Mouse (Mus musculus) erythroblast, embryonic 14.5 days (primary cell): Measurements from ENCODE around the gene Ampd2. TPM values are rescaled to one million over a fixed set of nuclear protein-coding genes. Genes with fewer than 3 reads are reported as not detected.

Source experiments
- H3K27me3 ChIP-seq: 2 replicates; pipeline ENCODE4 v1.6.1; 2012; ENCODE audit warnings: inconsistent platforms; ENCODE audit not compliant: control insufficient read depth
- H3K36me3 ChIP-seq: 2 replicates; pipeline ENCODE4 v1.6.1; 2012; ENCODE audit warnings: mild to moderate bottlenecking, inconsistent platforms; ENCODE audit not compliant: control insufficient read depth
- H3K4me1 ChIP-seq: 2 replicates; pipeline ENCODE4 v1.6.1; 2012; ENCODE audit warnings: inconsistent platforms; ENCODE audit not compliant: control insufficient read depth
- H3K4me3 ChIP-seq: replicated peaks from 2 replicates; pipeline ENCODE3; 2012; ENCODE audit warnings: moderate library complexity, mild to moderate bottlenecking, inconsistent platforms
- H3K9me3 ChIP-seq: 2 replicates; pipeline ENCODE4 v1.6.1; 2012; ENCODE audit warnings: low read length, inconsistent platforms, mixed read lengths; ENCODE audit not compliant: control insufficient read depth
- GATA1 ChIP-seq: IDR thresholded peaks from 2 replicates; pipeline ENCODE4 v1.6.1; 2012; ENCODE audit warnings: low read length, inconsistent platforms, mixed read lengths
- TAL1 ChIP-seq: IDR thresholded peaks from 3 replicates; pipeline ENCODE4 v1.6.1; 2012; ENCODE audit warnings: low read length, inconsistent platforms, mixed read lengths
- polyA plus RNA-seq: library from polyadenylated mRNA; stranded (reverse); fragments of >175 nt; gene quantifications from 2 replicates; pipeline ENCODE4 v1.2.3, GENCODE M21; 2012

The Ampd2 gene
- polyA plus RNA-seq, 1 experiment = 10.5 TPM

- TF ChIP-seq TAL1 (no peak), GATA1 (no peak)
- Histone ChIP-seq H3K27me3 (0 out of 2 replicates have a peak, but pooled peaks cover 2% of the 10 kb centered on the region), H3K9me3 (no peaks in the 10 kb centered on the region), H3K36me3 (no peaks in the 10 kb centered on the region), H3K4me1 (no peaks in the 10 kb centered on the region), H3K4me3 (no peak overlapping the region)
These were observed 54.3 kb downstream of the Ampd2 start for GRCm38 (mm10) chr3:108032113-108032512.

DNA sequence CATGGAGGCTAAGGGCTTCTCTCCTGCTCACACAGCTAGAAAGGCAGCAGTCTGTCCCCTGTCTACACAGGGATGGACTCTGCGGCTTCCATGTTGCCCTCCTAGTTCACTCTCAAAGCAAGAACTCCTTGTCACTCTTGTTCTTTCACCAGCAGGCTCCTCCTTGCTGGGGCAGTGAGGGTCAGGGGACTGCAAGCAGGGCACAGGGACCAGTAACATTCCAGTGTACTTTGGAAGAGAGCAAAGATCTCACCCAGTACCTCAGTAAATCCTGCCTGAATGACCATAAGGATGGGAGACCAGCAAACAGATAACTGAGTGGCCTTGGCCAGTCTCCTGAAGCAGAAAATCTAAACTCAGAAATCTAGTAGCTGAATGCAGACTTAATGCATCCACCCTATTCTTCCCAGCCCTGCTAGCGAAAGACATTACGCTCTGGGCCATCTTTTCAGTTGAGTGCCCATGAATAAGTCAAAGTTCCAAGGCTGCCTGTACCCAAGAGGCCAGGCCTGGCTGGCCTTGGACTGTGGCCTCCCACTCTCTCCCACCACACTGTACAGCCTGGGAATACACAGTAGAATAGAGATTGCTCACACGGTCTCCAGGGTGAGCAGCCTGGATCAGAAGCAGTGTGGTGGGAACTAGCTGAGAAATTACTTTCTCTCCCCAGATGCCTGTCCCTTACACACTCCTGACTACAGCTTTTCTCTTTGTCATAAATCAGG is 57.6 kb downstream of the Ampd2 start:
- Histone ChIP-seq H3K27me3 (no peaks in the 10 kb centered on the region), H3K9me3 (no peaks in the 10 kb centered on the region), H3K4me1 (no peaks in the 10 kb centered on the region), H3K36me3 (no peaks in the 10 kb centered on the region), H3K4me3 (no peak overlapping the region)
- TF ChIP-seq TAL1 (0 out of 3 replicates have a peak, but pooled peaks have one; percentile 9), GATA1 (no peak)

GRCm38 (mm10) chr3:108026597-108026996 is 59.9 kb downstream of the Ampd2 start:
- no peaks in the 10 kb centered on the region for H3K9me3 ChIP-seq
- H3K27me3 ChIP-seq = no peaks in the 10 kb centered on the region
- H3K36me3 ChIP-seq = no peaks in the 10 kb centered on the region
- H3K4me1 ChIP-seq = no peaks in the 10 kb centered on the region
- TF ChIP-seq TAL1 (no peak), GATA1 (no peak)
- H3K4me3 ChIP-seq = no peak overlapping the region

DNA sequence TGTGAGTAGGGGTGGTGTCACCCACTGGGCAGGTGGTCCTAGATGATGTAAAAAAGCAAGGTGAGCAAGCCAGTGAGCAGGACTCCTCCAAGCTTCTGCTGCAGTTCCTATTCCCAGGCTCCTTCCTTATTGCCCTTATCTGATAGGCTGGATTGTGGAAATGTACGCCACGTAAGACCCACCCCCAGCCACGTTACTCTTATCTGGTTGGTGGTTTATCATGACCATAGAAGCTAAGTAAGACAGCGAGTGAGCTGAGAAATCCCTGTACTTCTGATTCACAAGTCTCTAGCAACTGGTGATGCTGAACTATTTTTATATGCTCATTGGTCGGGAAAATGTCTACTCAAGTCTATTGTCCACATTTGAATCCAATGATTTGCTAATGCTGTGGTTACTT is 60.4 kb downstream of the Ampd2 start:
- TF ChIP-seq TAL1 (no peak), GATA1 (no peak)
- no peaks in the 10 kb centered on the region for H3K4me1 ChIP-seq
- H3K27me3 ChIP-seq = no peaks in the 10 kb centered on the region
- H3K9me3 ChIP-seq = no peaks in the 10 kb centered on the region
- H3K36me3 ChIP-seq = no peaks in the 10 kb centered on the region
- H3K4me3 ChIP-seq = no peak overlapping the region

DNA sequence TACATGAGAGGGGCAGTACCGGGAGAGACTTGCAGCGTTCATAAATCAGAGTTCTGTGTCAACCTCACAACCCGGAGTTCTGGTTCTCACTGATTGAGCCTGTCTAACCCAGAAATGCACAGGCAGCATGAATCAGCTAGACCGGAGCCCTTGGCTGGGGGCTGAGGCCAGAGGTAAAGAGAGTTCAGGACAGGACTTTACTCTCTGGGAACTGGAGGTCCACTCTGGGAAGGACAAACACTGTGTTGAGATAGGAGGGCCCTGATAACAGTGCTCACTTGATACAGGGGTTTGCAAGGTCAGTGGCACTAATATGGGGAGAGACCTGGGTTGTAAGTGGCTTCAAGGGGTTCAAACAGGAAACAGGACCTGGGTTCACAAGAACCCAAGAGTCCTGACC is 61.1 kb downstream of the Ampd2 start:
- no peaks in the 10 kb centered on the region for H3K36me3 ChIP-seq
- no peaks in the 10 kb centered on the region for H3K9me3 ChIP-seq
- no peak for TF ChIP-seq GATA1
- no peak for TF ChIP-seq TAL1
- H3K4me3 ChIP-seq = no peak overlapping the region
- no peaks in the 10 kb centered on the region for H3K4me1 ChIP-seq
- no peaks in the 10 kb centered on the region for H3K27me3 ChIP-seq

Other genes with a start within 250 kb of the Ampd2 start
- not detected in 2 replicates for gene Eps8l3, start 209.4 kb downstream of the Ampd2 start, polyA plus RNA-seq
- 4.8 and 5.3 TPM in 2 replicates for gene Gstm5, start 190.8 kb downstream of the Ampd2 start, polyA plus RNA-seq
- not detected in 2 replicates for gene Gstm7, start 154.8 kb downstream of the Ampd2 start, polyA plus RNA-seq
- not detected in 2 replicates for gene Gstm6, start 142.9 kb downstream of the Ampd2 start, polyA plus RNA-seq
- gene Gstm3, start 117.4 kb downstream of the Ampd2 start, polyA plus RNA-seq = 0.03 TPM in 1 of 2 replicates, not detected in the other
- not detected in 2 replicates for gene Gstm2, start 100.2 kb downstream of the Ampd2 start, polyA plus RNA-seq
- 3.7 and 4.9 TPM in 2 replicates for gene Gstm1, start 68.7 kb downstream of the Ampd2 start, polyA plus RNA-seq
- 0.02 and 0.07 TPM in 2 replicates for gene Gstm4, start 41.8 kb downstream of the Ampd2 start, polyA plus RNA-seq
- gene Gnat2, start 6.1 kb upstream of the Ampd2 start, polyA plus RNA-seq = 0.03 TPM in 1 of 2 replicates, not detected in the other
- 0.19 and 0.27 TPM in 2 replicates for gene Gnai3, start 59.5 kb upstream of the Ampd2 start, polyA plus RNA-seq
- not detected in 2 replicates for gene Gpr61, start 68.2 kb upstream of the Ampd2 start, polyA plus RNA-seq
- gene Amigo1, start 99.7 kb upstream of the Ampd2 start, polyA plus RNA-seq = 0.01 TPM in 1 of 2 replicates, not detected in the other
- gene Cyb561d1, start 114.6 kb upstream of the Ampd2 start, polyA plus RNA-seq = 0.33 and 0.34 TPM in 2 replicates
- gene Atxn7l2, start 124.3 kb upstream of the Ampd2 start, polyA plus RNA-seq = 0.55 and 0.90 TPM in 2 replicates
- not detected in 2 replicates for gene Sypl2, start 140.0 kb upstream of the Ampd2 start, polyA plus RNA-seq
- 0.21 and 0.71 TPM in 2 replicates for gene Psma5, start 170.3 kb upstream of the Ampd2 start, polyA plus RNA-seq
- gene Sort1, start 197.4 kb upstream of the Ampd2 start, polyA plus RNA-seq = 0.01 TPM in 2 replicates